Mouse (Mus musculus): ENCODE data around the gene St6galnac4.
A peak's percentile ranks its signal among the peaks of the same experiment; 100 is the strongest.

DNA sequence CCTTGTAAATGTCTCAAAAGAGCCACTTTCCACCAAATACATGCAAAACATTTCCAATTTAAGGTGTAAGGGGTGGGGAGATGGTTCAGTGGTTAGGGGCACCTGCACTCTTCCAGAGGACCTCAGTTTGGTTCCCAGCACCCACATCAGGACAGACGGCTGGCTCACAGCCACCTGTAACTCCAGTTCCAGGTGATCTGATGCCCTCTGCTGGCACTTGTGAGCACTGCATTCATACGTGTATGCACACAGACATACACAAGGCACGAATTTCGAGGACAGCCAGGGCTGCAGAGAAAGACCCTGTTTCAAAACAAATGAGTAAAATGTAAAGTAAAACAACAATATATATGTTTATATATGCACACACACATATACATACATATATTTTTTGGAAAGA, 30.7 kb downstream of the St6galnac4 start:
- TF ChIP-seq CTCF (IDR thresholded peaks at IDR 0.05; ENCODE audit: extremely low read depth, insufficient read length, insufficient replicate concordance, low read depth, low read length) (peak; percentile 31; the same call in 1 of the 2 replicates), POLR2A (IDR thresholded peaks at IDR 0.05; ENCODE audit: low read depth, low read length) (no peak)
